Mouse (Mus musculus) midbrain, embryonic 10.5 days (tissue): ENCODE results near the gene Slco1a5. TPM values are rescaled to one million over a fixed set of nuclear protein-coding genes. Genes with fewer than 3 reads are reported as not detected.

Experiments used
- polyA plus RNA-seq: library from polyadenylated mRNA; unstranded; fragments of >200 nt; fragmentation: Nextera tagmentation; extraction: Ambion mirVana; gene quantifications from 2 replicates; pipeline ENCODE4 v1.2.1, GENCODE M21; 2016

The Slco1a5 gene
- polyA plus RNA-seq, 1 experiment from 2014 or later: 0.77 TPM

Other genes with a start within 250 kb of the Slco1a5 start
- not detected in 2 replicates for gene Slco1a6, start 114.5 kb downstream of the Slco1a5 start, polyA plus RNA-seq
- gene Iapp, start 24.6 kb downstream of the Slco1a5 start, polyA plus RNA-seq: 0.62 and 1.7 TPM in 2 replicates
- gene Pyroxd1, start 22.7 kb upstream of the Slco1a5 start, polyA plus RNA-seq: 21.5 and 21.9 TPM in 2 replicates
- 40.1 and 41.4 TPM in 2 replicates for gene Recql, start 64.1 kb upstream of the Slco1a5 start, polyA plus RNA-seq
- 124 and 125 TPM in 2 replicates for gene Golt1b, start 64.2 kb upstream of the Slco1a5 start, polyA plus RNA-seq
- gene Spx, start 90.5 kb upstream of the Slco1a5 start, polyA plus RNA-seq: 0.79 and 1.6 TPM in 2 replicates
- 0.07 and 0.11 TPM in 2 replicates for gene Gys2, start 150.1 kb upstream of the Slco1a5 start, polyA plus RNA-seq
- 324 and 380 TPM in 2 replicates for gene Ldhb, start 185.0 kb upstream of the Slco1a5 start, polyA plus RNA-seq
- gene Kcnj8, start 248.6 kb upstream of the Slco1a5 start, polyA plus RNA-seq: 2.2 and 5.2 TPM in 2 replicates